Mouse (Mus musculus) MEL (cell line): ENCODE measurements around the gene Mvb12a.

Source experiments
- BHLHE40 ChIP-seq: IDR thresholded peaks from 2 replicates; pipeline ENCODE4 v1.6.1; 2012; ENCODE audit warnings: low read depth, mild to moderate bottlenecking, inconsistent platforms, low read length, improper control_type of control experiment, borderline replicate concordance
- CHD2 ChIP-seq: IDR thresholded peaks from 2 replicates; pipeline ENCODE4 v1.6.1; 2011; ENCODE audit warnings: low read length, improper control_type of control experiment
- CTCF ChIP-seq, 3 experiments: IDR thresholded peaks in 2 of 3; conservative IDR thresholded peaks in 1 of 3; 2 replicates each; pipeline ENCODE4 v1.5.1; 2011 to 2012; ENCODE audit warnings: low read length in 3 of 3, low read depth in 2 of 3, mild to moderate bottlenecking in 2 of 3, improper control_type of control experiment in 1 of 3, inconsistent platforms in 1 of 3, mixed read lengths in 1 of 3, moderate library complexity in 1 of 3; ENCODE audit not compliant: control insufficient read depth in 1 of 3, insufficient read depth in 1 of 3, poor library complexity in 1 of 3, severe bottlenecking in 1 of 3
- ETS1 ChIP-seq: IDR thresholded peaks from 2 replicates; pipeline ENCODE4 v1.6.1; 2012; ENCODE audit warnings: low read depth, mild to moderate bottlenecking, inconsistent platforms, low read length, improper control_type of control experiment, moderate library complexity
- HCFC1 ChIP-seq: IDR thresholded peaks from 2 replicates; pipeline ENCODE4 v1.6.1; 2012; ENCODE audit warnings: low read depth, mild to moderate bottlenecking, inconsistent platforms, low read length, improper control_type of control experiment, moderate library complexity
- ZKSCAN1 ChIP-seq: IDR thresholded peaks from 2 replicates; pipeline ENCODE4 v1.6.1; 2012; ENCODE audit warnings: low read depth, mild to moderate bottlenecking, inconsistent platforms, low read length, improper control_type of control experiment, moderate library complexity
- ZNF384 ChIP-seq: IDR thresholded peaks from 2 replicates; pipeline ENCODE4 v1.6.1; 2012; ENCODE audit warnings: low read depth, mild to moderate bottlenecking, inconsistent platforms, low read length, improper control_type of control experiment

DNA sequence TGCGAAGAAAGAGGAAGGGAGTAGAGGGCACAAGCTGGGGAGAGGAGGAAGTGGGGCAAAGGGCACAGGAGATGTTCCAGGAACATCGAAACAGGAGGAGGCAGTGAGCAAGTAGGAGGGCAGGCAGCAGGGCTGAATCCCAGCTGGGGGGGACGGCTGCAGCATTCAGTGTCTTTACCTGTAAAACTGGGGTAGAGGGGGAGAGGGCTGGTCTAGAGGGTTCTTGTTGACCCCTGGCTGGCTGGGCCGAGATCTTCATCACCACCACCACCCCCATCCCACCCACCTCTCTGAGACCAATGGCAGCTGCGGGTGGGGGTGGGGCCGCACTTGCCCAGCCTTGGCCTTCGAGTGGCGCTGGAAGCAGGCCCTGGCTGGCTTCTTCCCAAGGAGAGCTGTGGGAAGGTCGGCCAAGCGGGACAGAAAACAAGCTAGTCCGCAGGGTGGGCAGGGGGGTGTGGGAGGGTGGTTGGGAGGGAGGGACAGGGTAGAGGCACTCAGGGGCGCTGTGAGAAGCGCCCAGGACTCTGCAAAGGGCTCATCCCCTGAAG, 25.7 kb downstream of the Mvb12a start, which contains the start of gene Slc27a1:
- TF ChIP-seq CTCF (IDR thresholded peaks at IDR 0.05 in 2 of 3, conservative IDR thresholded peaks at IDR 0.05 in 1 of 3; ENCODE audit: control insufficient read depth in 1 of 3, insufficient read depth in 1 of 3, low read depth in 2 of 3, low read length in 3 of 3, poor library complexity in 1 of 3, severe bottlenecking in 1 of 3) (no peak), ZNF384 (no peak), CHD2 (no peak), ETS1 (no peak), ZKSCAN1 (no peak), BHLHE40 (no peak), HCFC1 (no peak)
